Mouse (Mus musculus): ENCODE results near the gene Rpp40.

The Rpp40 gene

DNA sequence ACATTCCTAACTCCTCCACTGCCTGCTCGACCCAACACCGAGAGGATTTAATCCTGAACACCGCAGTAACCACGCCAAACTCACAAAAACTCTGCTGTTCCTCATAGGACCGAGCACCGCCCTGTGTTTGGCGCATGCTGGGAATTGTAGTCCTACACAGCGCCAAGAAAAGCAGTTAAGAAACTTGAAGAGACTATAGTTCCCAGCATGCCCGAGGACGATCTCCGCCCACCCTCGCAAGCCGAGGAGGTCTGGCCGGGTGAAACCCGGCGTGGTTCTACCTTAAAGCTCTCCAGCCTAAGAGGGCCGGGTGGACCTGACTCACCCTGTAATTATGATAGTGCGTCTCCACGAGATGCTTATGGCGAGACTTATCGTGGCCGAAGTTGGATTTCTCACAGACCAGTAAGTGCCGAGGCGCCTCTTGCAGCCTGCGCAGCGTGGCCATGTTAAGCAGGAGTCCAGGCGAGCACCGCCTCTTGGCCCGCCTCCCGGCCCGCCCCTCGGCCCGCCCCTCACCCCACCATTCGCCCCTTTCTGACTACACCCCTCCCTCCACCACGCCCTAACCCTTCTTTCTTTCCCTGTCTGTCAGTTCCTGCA lies at the start of gene Rpp40:
Gene Rpp40 (minus strand): TSS at position 481 of the 603 bp plus-strand sequence.
- DNase-seq (ENCODE audit: low read depth, low spot score) = peak; percentile 86

- DNase-seq (ENCODE audit: low read depth, low spot score) = no peak
These were observed 43.8 kb upstream of the Rpp40 start for GRCm38 (mm10) chr13:35949814-35950455.

DNA sequence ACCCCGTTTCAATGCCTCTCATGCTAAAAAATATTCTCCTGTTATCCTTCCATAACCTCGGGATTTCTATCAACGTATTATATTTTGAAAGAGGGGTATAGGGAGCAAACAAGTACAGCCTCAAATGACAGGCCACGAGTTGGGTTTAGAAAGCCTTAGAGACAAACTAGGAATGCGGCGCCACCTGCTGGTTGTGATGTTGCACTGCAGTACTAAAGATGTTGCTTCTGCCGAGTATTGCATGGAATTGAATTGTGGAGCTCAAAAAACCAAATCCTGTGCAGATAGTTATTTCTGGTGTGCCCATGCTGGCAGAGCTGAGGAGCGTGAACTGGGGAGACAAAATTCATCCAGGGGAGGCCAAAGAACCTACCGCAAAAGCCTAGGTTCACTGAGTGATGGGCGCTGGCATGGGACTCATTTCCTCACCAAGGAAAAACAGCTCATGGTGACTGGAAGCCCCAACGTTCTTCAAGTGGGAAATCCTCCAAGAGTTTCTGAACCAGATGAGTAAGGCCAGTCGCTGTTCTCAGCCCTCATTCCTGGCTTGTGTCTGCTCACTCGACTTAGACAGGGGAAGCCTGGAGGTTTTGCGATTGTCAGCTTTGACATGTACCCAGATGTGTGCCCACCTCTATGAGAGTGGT lies 41.3 kb upstream of the Rpp40 start:
- DNase-seq (ENCODE audit: low read depth, low spot score) = peak; percentile 63

- no peak for DNase-seq (ENCODE audit: low read depth, low spot score)
These were observed 40.6 kb upstream of the Rpp40 start for GRCm38 (mm10) chr13:35946659-35947353.

GRCm38 (mm10) chr13:35940934-35941333 lies 34.8 kb upstream of the Rpp40 start:
- no peak for DNase-seq (ENCODE audit: low read depth, low spot score)

GRCm38 (mm10) chr13:35939871-35940665 lies 33.9 kb upstream of the Rpp40 start:
- no peak for DNase-seq (ENCODE audit: low read depth, low spot score)

- DNase-seq (ENCODE audit: low read depth, low spot score) = no peak
These were observed 31.8 kb upstream of the Rpp40 start for GRCm38 (mm10) chr13:35937991-35938390.

DNA sequence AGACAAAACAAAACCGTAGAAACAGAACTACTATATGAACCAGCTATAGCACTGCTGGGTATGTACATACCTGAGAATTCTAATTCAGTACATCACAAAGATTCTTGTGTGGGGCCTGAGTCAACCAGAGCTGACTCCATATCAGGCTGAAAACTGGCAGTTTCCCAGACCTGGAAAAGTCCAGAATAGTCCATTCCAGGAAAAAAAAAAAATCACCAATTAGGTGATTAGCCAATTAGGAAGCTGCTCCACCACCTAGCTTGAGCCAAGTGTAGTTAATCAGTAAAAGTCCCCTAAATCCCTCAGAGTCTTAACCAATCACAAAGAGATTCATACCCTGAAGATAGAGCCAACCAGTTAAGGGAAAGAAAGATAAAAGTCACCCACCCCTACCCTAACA lies 5.3 kb upstream of the Rpp40 start:
- DNase-seq (ENCODE audit: low read depth, low spot score) = no peak

GRCm38 (mm10) chr13:35905378-35905777 lies 781 bp downstream of the Rpp40 start:
- DNase-seq (ENCODE audit: low read depth, low spot score) = no peak

DNA sequence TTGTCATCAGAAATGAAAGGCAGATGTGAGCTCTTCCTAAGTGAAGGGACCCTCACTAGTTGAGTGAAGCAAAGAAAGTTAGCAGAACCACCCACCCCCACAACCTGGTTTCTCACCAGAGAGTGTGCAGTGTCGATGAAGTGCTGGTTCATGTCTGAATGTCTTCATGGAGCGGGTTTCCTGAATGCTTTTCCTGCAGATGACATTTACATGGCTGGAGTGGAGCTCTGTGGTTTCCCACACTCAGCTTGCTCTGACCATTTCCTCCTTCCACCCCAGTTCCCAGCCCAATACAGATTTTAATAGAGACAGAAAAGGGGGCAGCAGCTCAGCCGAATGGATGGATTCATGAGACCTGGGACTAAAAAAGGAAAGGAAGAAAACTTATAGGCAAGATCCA lies 13.3 kb downstream of the Rpp40 start:
- no peak for DNase-seq (ENCODE audit: low read depth, low spot score)

DNA sequence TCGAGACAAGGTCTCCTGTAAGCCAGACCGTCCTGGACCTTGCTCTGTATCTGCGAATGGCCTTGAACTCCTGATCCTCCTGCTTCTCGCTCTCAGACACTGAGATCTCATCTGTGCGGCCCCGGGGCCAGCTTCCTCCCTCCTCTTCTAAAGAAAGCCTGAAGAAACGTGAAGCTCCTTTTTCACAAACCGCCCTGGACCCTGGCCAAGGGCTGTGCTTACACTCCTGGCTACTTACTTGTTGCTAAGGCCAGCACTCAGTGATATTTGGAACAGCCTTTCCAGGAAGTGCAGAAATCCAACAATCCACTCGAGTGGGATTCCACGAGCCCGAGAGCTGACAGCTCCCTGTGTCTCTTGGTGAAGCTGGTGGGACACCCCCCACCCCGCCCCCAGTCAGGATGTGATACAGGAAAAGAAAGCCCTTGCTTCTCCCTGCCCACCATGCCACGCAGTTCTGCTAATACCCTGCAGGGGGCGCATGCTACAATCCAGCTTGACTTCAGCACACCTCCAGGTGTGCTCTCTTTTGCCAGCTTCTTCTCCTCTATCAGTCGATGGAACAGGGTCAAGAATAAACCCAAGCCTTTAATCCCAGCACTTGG lies 19.9 kb downstream of the Rpp40 start:
- DNase-seq (ENCODE audit: low read depth, low spot score) = peak; percentile 71

- no peak for DNase-seq (ENCODE audit: low read depth, low spot score)
These were observed 25.6 kb downstream of the Rpp40 start for GRCm38 (mm10) chr13:35880555-35881046.

GRCm38 (mm10) chr13:35879519-35879918 lies 26.6 kb downstream of the Rpp40 start:
- no peak for DNase-seq (ENCODE audit: low read depth, low spot score)

DNA sequence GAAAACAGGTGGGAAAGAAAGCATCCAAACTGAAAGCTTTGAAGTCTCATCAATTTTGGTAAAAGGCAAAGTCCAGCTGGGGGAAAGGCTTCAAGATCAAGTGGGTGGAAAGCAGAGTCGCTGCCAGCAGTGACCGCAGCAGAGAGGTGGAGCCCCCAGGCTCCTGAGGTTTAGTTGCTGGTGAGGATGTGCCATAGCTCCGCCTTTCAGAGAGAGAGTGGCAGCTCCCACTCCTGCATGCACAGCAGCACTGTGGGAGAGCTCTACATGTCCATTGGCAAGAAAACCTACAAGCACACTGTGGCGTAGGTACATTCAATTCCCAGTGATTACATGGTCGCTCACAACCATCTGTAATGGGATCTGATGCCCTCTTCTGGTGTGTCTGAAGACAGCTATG lies 27.1 kb downstream of the Rpp40 start:
- DNase-seq (ENCODE audit: low read depth, low spot score) = no peak

DNA sequence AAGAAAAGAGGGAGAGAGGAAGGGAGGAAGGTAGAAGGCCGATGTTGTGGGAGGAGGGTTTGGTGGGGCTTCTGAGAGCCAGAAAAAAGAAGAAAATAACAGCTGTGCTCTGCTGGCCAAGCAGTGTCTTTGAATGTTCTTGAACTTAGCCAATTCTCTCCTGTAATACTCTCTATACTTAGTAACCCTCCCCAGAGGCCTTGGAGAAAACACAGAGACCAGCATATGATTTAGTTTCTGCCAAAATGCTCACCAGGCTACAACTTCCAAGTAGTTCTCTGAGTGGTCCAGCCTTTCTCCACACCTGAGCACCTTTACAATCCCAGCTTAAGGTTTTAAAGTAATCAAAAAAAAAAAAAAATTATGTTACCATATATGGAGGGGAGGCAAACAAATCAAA lies 27.9 kb downstream of the Rpp40 start:
- DNase-seq (ENCODE audit: low read depth, low spot score) = peak; percentile 34

GRCm38 (mm10) chr13:35875396-35875795 lies 30.8 kb downstream of the Rpp40 start:
- no peak for DNase-seq (ENCODE audit: low read depth, low spot score)

GRCm38 (mm10) chr13:35871107-35871506 lies 35.1 kb downstream of the Rpp40 start:
- DNase-seq (ENCODE audit: low read depth, low spot score) = no peak

DNA sequence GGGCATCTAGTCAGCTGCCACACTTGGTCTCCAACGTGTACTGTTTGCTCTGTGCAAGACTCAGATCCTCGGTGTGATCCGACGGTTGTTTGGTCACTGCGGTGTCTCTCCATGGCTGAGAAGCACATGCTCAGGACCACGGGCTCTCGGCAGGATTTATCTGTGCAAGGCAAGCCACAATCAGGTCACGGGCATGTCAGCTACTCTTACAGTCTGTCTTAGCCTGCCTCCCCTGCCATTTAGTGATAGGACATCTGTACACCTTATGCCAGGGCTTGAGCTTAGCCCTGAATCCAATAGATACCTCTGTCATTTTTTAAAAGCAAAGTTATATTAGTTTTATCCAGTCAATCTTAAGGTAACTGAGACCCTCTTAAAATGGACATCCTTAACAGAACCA lies 35.5 kb downstream of the Rpp40 start:
- DNase-seq (ENCODE audit: low read depth, low spot score) = no peak

DNA sequence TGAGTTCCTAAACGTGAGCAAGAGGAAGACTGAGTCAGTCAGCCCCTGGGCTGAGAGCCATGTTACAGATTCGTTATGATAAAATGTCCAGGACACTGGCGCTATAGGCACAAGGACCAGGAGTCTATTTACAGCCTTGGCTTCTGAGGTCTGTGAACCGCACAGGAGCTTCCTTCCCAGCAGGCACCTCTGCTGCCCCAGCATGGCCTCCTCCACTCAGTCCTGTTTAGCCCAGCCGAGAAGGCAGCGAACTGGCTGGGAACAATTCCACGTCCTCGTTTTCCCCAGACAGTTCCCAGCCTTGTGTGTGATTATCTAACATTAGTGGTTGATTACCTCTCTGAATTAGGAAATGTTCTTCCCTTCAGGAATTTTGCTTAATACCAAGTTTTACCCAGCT lies 45.2 kb downstream of the Rpp40 start:
- DNase-seq (ENCODE audit: low read depth, low spot score) = no peak

DNA sequence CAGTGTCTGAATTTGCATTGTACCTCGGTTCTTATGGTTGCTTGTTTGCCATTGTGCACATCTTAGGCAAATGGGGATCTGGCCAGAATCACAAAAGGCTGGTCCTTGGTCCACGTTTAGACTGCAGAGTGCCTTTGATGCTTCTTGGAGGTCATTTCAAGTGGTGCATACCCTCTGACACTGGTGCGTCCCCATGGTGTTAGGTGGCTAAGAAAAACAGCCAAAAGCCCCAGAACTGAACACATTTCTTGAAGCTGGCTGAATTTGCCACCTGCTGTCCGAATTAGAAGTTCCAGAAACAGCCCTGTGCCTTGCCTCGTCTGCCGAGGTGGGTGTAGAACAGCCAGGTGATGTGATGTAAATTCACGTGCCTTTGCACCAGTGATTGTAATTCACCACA lies 48.7 kb downstream of the Rpp40 start:
- no peak for DNase-seq (ENCODE audit: low read depth, low spot score)

Measured in skeletal muscle tissue, adult 2 months (tissue).